Comparison of ENCODE assay signal across 9 mouse cellular contexts in genomic region chr11:117330076-117330950, GRCm38 (mm10).
DNase-seq lines count a peak whose midpoint lies in the region; ATAC-seq and TF ChIP-seq lines count a peak whose summit lies in the region.
"Had no signal": no experiment of that assay in that cellular context is flagged by ENCODE, and none has a peak within 500 bp of the region (broad histone marks: within the 10 kb centered on the region; RNA-seq: fewer than 3 reads in every experiment).

No protein-coding gene starts in this region.

- peaks cover 80% of the 10 kb centered on the region for H3K4me1 ChIP-seq in thymus, adult 2 months (replicated peaks; ENCODE audit: control insufficient read depth, insufficient read depth, low read length)
- peaks cover 83% of the 10 kb centered on the region for H3K4me1 ChIP-seq in limb, embryonic 10.5 days
- H3K4me1 ChIP-seq in stomach, embryonic 15.5 days, result peaks cover 68% of the 10 kb centered on the region

- TF ChIP-seq CTCF in thymus, adult 2 months (IDR thresholded peaks at IDR 0.05; ENCODE audit: borderline replicate concordance, control insufficient read depth, extremely low read depth, insufficient read depth, low read length, poor library complexity), result no peak

- no peaks in the 10 kb centered on the region for H3K36me3 ChIP-seq in thymus, adult 2 months (ENCODE audit: control insufficient read depth, insufficient read depth, low read length)
- peaks cover 31% of the 10 kb centered on the region for H3K36me3 ChIP-seq in limb, embryonic 10.5 days
- no peaks in the 10 kb centered on the region for H3K36me3 ChIP-seq in stomach, embryonic 15.5 days

- TF ChIP-seq POLR2A in thymus, adult 2 months (IDR thresholded peaks at IDR 0.05; ENCODE audit: control insufficient read depth, extremely low read depth, insufficient read depth, low read length, poor library complexity), result no peak

- H3K4me3 ChIP-seq in thymus, adult 2 months (ENCODE audit: control insufficient read depth, insufficient read depth, low read length), result no peak overlapping the region
- peak overlapping the region; percentile 78; the same call in 1 of the 2 replicates for H3K4me3 ChIP-seq in limb, embryonic 10.5 days
- no peak overlapping the region for H3K4me3 ChIP-seq in stomach, embryonic 15.5 days (replicated peaks)

- ATAC-seq in stomach, embryonic 15.5 days (ENCODE audit: insufficient read depth, low FRiP score, low read depth), result no peak
- ATAC-seq in megakaryocyte-erythroid progenitor cell, adult 5-6 weeks (replicated peaks; ENCODE audit: low FRiP score, low TSS enrichment, poor library complexity, severe bottlenecking), result no peak

- H3K27ac ChIP-seq in thymus, adult 2 months (ENCODE audit: control insufficient read depth, insufficient read depth, low read length), result peak overlapping the region; percentile 47; the same call in 1 of the 2 replicates
- H3K27ac ChIP-seq in limb, embryonic 10.5 days, result peak overlapping the region; percentile 96
- peak overlapping the region; percentile 87; the same call in 1 of the 2 replicates for H3K27ac ChIP-seq in stomach, embryonic 15.5 days

- no peak overlapping the region for H3K9ac ChIP-seq in stomach, embryonic 15.5 days

- WGBS in thymus, adult 2 months, result 47% methylated on average over 12 of the region's 12 CpGs
- WGBS in limb, embryonic 10.5 days, result 69% methylated on average over 12 of the region's 12 CpGs
- WGBS in stomach, embryonic 15.5 days, result 64% methylated on average over 12 of the region's 12 CpGs

- DNase-seq in adrenal gland, postnatal 14 days, result peak; percentile 29
- DNase-seq in adrenal gland, postnatal 25 days, result no peak
- DNase-seq in thymus, adult 2 months, result no peak
- DNase-seq in thymus, postnatal 4 days, result no peak
- DNase-seq in limb, embryonic 10.5 days (ENCODE audit: low spot score), result no peak
- DNase-seq in gastrocnemius, postnatal 4 days (ENCODE audit: low spot score in 2 of 2), result no peak
- DNase-seq: spleen, adult 18-20 months had no signal

- H3K4me2 ChIP-seq in stomach, embryonic 15.5 days, result no peak overlapping the region

- H3K27me3 ChIP-seq in thymus, adult 2 months (ENCODE audit: control insufficient read depth, insufficient read depth, low read length), result no peaks in the 10 kb centered on the region
- no peaks in the 10 kb centered on the region for H3K27me3 ChIP-seq in limb, embryonic 10.5 days (ENCODE audit: low read depth, poor library complexity, severe bottlenecking)
- no peaks in the 10 kb centered on the region for H3K27me3 ChIP-seq in stomach, embryonic 15.5 days (replicated peaks)

- H3K9me3 ChIP-seq in limb, embryonic 10.5 days (replicated peaks), result no peaks in the 10 kb centered on the region
- no peaks in the 10 kb centered on the region for H3K9me3 ChIP-seq in stomach, embryonic 15.5 days
